Mouse (Mus musculus): ENCODE measurements around the gene 2310039H08Rik.

DNA sequence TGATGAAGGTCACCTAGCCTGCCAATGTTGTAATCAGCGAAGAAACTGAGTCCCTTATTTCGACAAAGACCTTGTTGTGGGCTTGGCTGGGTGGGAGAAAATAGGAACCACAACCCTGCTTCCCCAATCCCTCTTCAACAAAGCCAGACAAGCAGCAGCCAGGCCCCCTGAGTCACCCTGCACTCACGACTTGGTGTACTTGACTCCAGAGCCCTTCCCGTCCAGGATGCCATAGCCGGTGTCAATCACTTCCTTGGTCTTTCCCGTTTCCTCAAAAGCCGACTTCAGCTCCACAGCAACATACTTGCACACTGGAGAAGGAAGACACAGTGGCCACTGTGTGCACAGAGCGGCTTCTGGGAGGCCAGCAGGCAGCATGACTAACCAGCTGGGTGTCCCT lies 25.2 kb upstream of the 2310039H08Rik start:
- no peak for TF ChIP-seq CTCF (IDR thresholded peaks at IDR 0.05; ENCODE audit: low read depth, low read length)
- no peak for TF ChIP-seq GATA1 (IDR thresholded peaks at IDR 0.05; ENCODE audit: borderline replicate concordance, low read length)
- no peak for TF ChIP-seq TAL1 (conservative IDR thresholded peaks at IDR 0.05; ENCODE audit: low read depth, low read length)
- TF ChIP-seq GATA2 (IDR thresholded peaks at IDR 0.05; ENCODE audit: borderline replicate concordance, low read depth, low read length), result no peak

Data from G1E (cell line).